Mouse (Mus musculus) left cerebral cortex, postnatal 14 days (tissue): ENCODE measurements around the gene Arid3b. TPM values are rescaled to one million over a fixed set of nuclear protein-coding genes. Genes with fewer than 3 reads are reported as not detected.
A peak's percentile ranks its signal among the peaks of the same experiment; 100 is the strongest.
"Not testable (repeated sequence)": the region's sequence is repeated elsewhere in the genome, so short reads cannot be mapped to it uniquely, and the experiment has no call there.

Experiments
- DNase-seq, 2 experiments: peaks; one replicate each; pipeline ENCODE4 v3.0.0; 2021 to 2022; ENCODE audit warnings: low spot score in 2 of 2, mixed read lengths in 1 of 2
- intact Hi-C: fragments of 180-260 bp; cut with DNase I; formaldehyde crosslinking; loops from one replicate; pipeline ENCODE4 v1.15.1; 2025
- long read RNA-seq, 2 experiments: library from polyadenylated mRNA; stranded (forward); transcript quantifications; one replicate each; pipeline ENCODE4 v2.0.0; 2021
- total RNA-seq, 2 experiments: library from RNA; stranded (reverse); gene quantifications; 2 replicates each; pipeline ENCODE4 v1.2.3; 2021

Gene Arid3b
- 10 to 100 TPM in 1 of 2 experiments, 1 to 10 TPM in 1; 9.6 to 10.7 TPM for total RNA-seq
- long read RNA-seq, experiment 1, partial matches to known transcripts, result 1 of 4 reads
- long read RNA-seq, experiment 1, other reads (novel, unspliced or antisense), result 2 of 4 reads
- long read RNA-seq, experiment 2, partial matches to known transcripts, result 0 of 6 reads
- long read RNA-seq, experiment 2, other reads (novel, unspliced or antisense), result 5 of 6 reads

DNA sequence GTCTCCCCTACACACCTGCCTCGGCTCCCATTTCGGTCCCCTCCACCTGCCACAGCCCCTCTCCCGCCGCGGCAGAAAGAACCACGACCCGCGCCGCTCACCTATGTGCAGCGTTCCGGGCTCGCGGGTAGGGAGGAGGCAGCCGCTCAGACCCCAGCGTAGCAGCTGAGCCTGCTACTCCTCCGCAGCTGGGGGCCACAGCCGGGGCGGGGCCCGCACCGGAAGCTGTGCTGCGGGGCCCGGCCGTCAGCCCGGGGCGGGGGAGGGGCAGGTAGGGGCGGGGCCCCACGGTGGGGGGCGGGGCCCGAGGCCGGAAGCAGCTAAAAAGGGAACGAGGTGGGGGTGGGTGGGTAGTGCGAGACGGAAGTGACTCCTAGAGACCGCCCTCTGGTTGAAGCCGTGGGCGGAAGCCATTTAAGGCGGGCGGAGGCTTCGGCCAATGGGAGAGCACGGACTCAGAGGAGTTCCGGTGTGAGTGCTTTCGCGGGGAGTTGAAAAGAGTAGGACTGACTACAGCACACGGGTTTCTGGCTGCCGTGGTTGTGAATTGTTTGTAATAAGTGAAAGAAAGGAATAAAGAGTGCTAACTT, at the start of gene Arid3b:
Gene Arid3b, minus strand, starts transcription at position 213 of the 590 bp plus-strand sequence.
- DNase-seq, result peak; percentile 92 to 95
- intact Hi-C loops, result loop anchor here (5.0 kb wide), 1 partner anchor 76 kb away; the partner anchor contains the start of gene Ubl7

DNA sequence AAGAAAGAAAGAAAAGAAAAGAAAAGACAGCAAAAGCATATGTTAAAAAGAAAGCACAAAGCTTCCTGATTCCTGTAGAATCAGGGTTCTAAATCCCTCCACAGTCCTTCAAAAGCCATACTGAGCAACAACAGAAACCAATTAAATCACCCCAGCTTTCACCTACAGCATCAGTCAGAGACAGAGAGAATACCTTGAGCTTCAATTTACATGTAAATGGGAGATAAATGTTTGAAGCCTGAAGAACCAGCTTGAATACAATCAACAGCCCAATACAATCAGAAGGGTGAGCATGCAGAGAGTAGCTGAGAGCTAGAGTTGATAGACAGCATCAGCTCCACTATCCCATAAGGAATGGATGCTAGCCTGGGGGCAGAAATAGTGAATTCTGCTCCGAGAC, 46.8 kb upstream of the Arid3b start:
- DNase-seq, result no peak
- intact Hi-C loops, result no loop called here

DNA sequence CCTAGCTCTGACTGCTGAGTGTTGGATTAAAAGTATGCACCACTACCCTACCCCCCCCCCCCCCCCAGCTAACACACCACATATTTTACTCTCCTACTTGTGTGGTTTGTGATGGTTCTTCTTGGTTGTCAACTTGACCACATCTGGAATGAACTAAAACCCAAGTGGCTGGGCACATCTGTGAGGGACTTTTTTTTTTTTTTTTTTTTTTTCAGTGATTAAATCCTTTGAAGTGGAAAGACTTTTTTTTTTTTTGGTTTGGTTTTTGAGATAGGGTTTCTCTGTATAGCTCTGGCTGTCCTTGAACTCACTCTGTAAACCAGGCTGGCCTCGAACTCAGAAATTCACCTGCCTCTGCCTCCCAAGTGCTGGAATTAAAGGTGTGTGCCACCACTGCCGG, 45.2 kb upstream of the Arid3b start:
- intact Hi-C loops, DNase-seq: not testable (repeated sequence)

DNA sequence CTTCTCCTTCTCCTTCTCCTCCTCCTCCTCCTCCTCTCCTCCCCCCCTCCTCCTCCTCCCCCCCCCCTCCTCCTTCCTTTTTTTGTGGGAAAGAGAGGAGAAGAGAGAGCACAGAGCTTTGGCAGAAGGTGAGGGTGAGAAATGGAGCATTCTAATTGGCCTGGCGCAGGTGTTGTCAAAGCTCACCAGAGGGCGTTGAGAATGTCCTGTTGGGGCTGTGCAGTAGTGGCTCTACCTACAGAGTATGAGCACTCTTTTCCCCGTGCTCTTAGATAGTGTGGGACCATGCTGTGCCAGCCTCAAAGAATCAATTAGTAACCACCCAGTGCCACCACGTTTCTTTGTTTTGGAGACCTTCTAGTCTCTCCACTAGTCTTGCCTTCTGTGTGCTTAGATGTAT, 43.7 kb upstream of the Arid3b start:
- DNase-seq, result no peak
- intact Hi-C loops, result no loop called here

DNA sequence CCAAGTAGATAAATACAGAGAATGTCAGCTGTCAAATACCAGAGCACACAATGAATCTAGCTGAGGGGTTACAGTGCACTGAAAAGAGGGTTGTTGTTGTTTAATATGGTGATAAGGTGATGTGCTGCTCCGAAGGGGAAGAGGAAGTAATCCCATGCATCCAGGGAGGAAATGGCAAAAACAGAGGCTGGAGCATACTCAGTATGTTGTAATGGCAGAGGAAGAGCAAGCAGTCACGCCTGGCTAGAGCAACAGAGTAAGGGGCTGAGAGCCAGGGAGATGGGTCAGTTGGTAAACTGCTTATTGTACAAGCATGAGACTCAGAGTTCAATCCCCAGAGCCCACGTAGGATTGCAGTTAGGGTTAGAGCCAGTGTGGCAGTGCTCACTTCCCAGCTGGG, 42.6 kb upstream of the Arid3b start:
- DNase-seq, result no peak
- intact Hi-C loops, result no loop called here

DNA sequence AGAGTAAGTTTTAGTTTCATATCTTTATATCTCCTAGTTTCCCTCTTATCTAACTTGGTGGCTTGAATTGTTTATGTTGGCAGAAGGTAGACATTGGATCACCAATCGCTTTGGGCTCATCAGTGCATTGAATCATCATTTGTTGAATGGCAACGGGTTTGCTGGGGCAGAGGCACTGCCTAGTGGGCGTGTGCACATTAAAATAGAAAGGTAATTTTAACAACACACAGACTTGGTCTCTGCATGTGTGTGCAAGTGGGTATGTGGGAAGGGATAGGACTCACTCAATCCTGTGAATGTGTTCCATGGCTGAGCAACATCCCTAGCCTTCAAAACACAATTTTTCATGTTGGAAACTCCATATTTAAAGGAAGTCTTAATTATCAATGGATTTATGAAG, 38.4 kb upstream of the Arid3b start:
- no peak for DNase-seq
- intact Hi-C loops, result no loop called here

DNA sequence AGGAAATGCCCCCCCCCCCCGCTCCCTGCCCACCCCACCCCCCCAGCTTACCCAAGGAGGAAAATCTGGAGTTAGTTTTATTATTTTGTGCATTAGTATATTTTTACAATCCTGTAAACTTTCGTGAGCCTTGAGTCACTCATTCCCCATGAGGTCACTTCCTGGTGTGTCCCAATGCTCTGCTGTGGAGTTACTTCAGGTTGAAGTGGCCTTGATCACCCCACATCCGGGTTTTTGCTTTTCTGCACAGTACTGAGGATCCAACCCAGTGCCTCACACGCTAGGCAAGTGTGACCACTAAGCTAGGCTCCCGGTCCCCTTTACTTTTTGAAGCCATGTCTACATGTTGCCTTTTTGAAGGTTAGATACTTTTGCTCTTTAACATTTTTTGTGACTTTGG, 37.5 kb upstream of the Arid3b start:
- no peak for DNase-seq

DNA sequence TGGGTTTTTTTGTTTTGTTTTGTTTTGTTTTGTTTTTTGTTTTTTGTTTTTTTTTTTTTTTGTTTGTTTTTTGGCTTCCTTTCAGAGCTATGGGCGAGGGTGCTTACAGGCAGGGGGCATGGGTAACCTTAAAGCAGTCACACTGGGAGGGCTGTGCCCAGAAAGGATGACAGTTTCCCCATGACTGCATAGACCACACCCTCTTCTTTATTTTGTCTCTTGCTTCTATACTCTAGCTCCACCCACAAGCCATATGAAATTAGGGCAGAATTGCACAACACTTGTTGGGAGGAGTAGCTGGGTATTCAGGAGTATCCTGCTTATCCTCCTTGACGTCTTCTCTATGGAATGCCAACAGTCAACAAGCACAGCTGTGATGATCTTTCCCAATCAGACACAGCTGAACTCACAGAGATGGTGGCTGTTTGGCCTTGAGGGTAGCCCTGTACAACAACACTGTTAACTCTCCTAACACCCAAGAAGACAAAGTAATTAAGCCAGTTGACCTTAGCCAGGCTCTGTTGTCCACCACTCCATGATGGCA, 33.8 kb upstream of the Arid3b start:
- DNase-seq, result no peak
- intact Hi-C loops, result no loop called here

More for the DNA sequence above, 37.5 kb upstream of the Arid3b start:
- intact Hi-C loops, result no loop called here

DNA sequence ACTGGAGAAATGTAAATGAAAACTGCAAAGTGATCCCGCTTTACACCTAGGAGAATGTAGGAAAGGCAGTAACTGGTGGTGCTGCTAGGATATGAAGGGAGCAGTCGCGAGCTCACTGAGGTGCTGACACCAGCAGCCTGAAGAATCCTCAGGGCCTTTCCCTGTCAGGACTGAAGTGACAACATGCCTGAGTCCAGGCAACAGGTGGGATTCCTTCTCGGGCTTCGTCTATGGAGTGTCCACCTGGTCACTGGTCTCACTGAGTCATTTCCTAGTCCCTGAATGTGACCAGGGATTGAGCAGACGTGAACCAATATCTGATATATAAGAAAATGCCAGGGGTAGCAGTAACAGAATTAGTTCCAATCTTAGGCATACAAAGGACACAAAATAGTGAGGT, 32.2 kb upstream of the Arid3b start:
- no peak for DNase-seq
- intact Hi-C loops, result no loop called here

DNA sequence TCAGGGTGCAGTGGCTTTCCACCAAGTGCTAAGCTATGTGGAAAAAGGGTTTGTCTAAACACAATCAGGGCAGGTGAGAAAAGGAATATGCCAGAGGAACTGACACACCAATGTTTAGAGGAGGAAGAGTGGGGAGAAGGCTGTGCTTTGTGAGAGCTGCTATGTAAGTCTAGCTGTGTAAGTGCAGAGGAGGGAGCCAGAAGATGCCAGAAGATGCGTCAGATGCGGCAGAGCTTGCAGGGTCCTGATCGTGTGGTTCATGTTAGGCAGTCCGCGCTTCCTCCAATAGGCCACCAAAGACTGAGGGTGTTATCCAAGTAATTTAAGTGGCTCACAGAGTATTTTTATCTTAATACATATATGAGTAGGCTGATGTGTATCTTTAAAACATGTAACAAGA, 31.3 kb upstream of the Arid3b start:
- no peak for DNase-seq
- intact Hi-C loops, result no loop called here

DNA sequence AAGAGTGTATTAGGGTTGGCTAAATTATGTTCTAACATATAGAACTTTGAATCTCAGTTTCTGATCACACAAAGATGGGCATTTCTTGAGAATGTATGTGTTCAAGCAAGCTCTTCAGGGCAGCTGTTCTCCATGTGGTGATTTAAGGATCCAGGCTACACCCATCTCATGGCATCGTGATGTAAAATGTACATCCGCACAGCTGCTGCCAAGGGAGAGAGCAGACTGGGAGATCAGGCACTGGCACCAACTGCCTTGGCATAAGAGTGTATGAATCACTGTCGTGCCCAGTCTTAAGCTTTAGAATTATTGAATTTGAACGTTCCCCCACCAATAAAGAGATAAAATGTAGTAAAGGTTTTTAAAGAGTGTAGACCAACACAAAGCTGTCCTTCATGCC, 30.6 kb upstream of the Arid3b start:
- peak; percentile 28 to 65 for DNase-seq
- intact Hi-C loops, result no loop called here

DNA sequence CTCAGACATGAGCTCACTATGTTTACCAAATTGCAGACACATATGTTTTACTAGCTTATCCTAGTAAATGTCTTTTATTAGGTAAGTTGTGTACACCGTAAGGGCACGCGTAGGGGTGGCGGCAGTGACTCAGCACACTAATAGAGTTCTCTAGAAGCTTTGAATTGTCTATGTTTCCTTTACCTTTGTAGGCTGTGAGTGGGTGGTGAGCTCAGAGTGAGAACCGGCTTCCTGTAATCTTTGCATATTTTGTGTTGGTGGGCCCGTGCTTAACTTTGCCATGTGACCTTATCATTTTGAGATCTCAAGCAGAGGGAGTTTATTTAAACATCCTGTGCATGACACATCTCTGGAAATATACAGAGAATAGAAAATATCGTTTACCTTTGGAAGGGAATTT, 29.9 kb upstream of the Arid3b start:
- intact Hi-C loops, result no loop called here
- DNase-seq, result peak; percentile 15 to 46

DNA sequence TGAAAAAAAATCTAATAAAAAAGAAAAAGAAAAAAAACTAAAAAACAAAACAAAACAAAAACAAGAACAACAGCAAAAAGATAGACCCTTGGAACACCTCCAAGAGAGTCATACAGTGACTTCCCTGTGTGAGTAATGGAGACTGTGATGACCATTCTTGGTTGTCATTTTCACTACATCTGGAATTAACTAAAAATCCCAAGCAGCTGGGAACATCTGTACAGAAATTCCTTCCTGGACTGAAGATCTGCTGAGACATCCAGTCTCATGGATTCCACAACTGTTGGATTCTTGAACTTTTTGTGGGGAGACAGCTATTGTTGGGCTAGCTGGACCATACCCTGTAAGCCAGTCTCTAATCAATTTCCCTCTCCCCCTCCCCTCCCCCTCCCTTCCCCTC, 27.7 kb upstream of the Arid3b start:
- intact Hi-C loops, result loop anchor here (5.0 kb wide), 2 partner anchors 48 to 73 kb away; partner anchors contain the start of gene Ubl7
- DNase-seq, result no peak

DNA sequence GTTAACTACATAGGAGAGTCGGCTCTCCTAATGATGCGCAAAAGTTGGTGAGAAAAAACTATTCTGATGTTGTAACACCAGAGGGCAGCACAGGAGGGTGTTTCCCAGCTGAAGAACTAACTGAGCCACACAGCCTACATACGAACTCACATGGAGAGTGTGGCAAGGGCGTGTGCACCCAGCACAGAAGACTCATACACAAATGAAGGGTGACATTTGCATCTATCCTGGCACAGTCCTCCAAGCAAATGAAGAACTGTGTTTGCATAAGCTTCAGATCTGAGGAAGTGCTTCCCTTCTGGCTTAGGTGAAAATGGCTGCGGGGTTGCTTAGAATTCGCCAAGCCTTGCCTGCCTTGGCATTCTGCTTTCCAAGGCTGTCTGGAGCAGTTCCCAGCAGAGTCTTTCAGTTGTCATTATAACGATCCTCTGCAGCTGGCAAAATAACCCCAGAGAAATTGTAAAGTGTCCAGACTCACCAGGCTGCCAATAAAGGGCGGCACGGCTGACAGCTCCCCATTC, 25.4 kb upstream of the Arid3b start:
- peak; percentile 64 to 84 for DNase-seq
- intact Hi-C loops, result loop anchor here (2.0 to 5.0 kb wide), 3 partner anchors 50 to 137 kb away; partner anchors contain the start of gene Ubl7

DNA sequence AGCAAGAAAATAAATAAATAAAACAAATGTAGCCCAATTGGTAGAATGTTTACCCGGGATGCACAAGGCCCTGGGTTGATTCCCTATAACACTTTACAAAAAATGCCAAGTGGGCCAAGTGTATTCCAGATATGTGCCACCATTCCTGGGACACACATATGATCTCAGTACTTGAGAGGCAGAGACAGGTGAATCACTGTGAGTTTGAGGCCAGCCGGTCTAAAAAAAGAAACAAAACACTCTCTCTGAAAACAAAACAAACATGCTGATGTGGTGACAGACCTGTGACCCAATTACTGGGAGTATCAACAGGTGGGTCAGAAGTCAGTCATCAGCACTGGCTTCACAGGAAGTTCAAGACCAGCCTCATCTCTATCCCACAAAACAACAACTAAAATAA, 19.9 kb upstream of the Arid3b start:
- no peak for DNase-seq
- intact Hi-C loops, result no loop called here

DNA sequence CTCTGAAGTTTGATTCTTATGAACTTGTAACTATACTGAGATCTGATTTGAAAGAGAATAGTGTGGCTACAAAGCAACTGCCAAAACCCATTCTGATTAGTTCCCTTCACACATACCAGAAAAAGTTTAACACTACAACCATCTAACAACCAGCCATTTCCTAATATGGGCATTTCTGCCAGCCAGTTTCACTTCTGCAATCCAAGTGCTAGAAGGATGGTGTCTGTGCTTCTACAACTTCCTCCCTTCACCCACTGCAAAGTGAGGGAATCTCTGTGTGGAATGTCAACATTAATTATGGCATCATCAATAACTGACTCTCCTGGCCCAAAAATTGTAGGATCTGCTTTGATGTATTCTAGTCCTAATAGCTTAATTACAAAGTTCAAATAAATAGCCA, 17.7 kb upstream of the Arid3b start:
- no peak for DNase-seq
- intact Hi-C loops, result no loop called here

DNA sequence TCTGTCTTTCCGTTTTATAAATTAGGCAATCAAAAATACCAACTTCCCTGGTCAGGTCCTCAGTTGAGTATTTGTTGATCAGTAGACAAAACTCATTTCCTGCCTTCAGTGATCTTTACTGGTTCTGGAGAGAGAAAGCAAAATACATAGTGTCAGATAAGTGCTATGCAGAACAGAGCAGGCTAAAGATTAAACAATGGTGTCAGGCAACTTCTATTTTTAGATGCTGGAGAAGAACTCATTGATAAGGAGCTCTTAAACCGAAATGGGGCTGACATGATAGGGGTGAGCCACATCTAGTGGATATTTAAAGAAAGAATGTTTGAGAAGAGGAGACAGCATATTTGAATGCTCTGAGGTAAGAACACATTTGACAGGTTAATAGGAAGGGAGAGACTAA, 2.4 kb upstream of the Arid3b start:
- no peak for DNase-seq
- intact Hi-C loops, result loop anchor here (5.0 kb wide), 1 partner anchor 73 kb away; the partner anchor contains the start of gene Ubl7

DNA sequence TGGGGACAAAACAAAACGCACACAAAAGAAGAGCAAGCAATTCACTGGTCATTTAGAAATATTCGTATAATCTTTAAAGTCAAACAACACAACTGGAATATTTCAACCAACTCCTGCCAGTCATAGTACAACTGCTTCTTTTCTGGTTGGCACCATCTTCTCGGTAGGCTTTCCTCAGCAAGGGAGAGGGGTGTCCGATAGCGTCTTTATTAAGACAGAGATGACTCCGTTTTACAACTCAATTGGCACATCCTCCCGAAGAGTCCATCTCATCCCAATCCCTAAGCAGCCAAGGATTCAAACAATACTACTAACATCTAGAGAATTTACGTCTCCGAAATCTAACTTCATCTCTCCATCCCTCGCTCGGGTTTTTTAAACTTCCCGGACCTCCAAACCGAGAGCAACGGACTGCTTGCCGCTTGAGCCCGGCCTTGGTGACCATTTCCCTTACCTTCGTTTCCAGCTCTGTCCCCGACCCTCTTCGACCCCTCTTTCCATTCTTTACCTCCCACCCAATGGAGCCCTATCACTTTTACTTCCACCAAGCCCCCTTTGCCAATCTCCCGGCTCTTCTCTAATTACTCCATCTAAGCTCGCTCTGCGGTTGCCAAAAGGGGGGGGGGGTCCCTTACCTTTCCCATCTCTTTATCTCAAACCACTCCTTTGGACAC, 615 bp downstream of the Arid3b start:
- DNase-seq, result no peak
- intact Hi-C loops, result loop anchor here (5.0 kb wide), 1 partner anchor 76 kb away; the partner anchor contains the start of gene Ubl7

DNA sequence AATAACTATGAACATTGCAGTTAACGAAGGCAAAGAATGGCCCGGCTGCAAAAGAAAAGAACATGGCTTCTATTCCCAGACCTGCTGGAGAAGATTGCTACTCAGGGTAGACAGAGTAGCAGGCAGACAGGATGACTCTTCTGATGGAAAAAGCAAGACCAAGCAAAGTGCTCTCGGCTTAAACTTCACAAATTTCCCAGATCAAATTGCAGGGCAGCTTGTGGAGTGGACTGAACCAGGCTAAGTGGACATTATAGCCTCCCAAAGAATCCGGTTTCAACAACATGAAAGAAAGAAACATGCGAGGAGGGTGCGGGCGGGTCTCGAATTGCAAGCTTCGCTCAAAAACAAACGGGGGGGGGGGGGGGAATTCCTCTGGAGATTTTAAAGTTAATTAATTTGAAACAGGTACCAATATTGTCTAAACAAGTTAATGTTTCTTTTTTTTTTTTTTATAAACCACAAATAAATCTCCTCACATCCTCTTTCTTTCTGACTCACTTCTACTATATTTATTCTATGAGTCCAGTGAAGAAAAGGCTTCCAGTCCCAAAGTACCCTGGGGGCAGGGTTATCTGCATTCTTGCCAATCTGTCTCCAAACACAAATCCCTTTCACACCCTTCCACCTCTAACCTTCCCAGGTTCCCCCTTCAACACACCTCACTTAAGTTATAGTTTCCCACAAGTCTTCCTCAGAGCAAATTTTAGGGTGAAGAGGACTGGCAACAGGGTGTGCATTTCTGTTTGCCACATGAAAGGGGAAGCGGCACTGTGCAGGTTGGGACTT, 1.8 kb downstream of the Arid3b start:
- intact Hi-C loops, result loop anchor here (5.0 kb wide), 1 partner anchor 77 kb away; the partner anchor contains the start of gene Ubl7
- DNase-seq, result no peak
